Mouse (Mus musculus): ENCODE measurements around the gene Lrrc1.

Lrrc1 gene

GRCm38 (mm10) chr9:77420200-77420585 lies 124.5 kb downstream of the Lrrc1 start:
- DNase-seq: no peak

- DNase-seq: no peak
Observed at GRCm38 (mm10) chr9:77419501-77420199, 125.0 kb downstream of the Lrrc1 start.

DNA sequence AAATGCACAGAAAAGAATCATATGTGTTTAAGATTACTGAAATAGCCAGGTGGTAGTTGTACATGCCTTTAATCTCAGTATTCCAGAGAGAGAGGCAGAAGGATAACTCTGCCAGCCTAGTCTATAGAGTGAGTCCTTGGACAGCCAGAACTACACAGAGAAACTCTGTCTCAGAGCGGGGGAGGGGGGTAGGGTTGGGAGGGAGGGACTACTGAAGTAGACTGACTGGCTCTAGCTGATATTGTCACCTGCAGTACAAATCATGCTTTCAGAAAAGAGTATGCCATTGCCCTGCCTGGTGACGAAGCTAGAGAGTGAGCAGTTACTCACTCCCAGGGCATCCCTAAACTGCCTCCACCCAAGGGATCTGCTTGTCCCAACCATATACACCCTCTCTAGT lies 125.9 kb downstream of the Lrrc1 start:
- DNase-seq: no peak

DNA sequence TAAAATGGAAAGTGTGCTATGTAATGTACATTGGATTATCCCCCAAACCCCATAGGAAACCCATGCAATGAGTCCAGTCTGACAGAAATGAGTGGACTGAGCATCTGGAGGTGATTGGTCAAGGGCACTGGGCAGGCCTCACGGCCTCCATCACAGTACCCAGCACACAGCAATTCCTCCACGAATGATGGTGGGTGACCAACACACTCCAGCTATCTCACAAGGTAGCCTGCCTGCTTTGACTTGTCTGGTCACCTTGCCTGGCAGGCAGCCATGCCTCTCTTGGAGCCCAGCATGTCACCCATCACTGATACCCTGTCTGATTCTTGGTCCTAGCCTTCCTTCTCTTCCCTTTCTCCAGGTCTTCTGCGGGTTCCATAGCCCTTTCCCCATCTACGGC lies 128.2 kb downstream of the Lrrc1 start:
- no peak for DNase-seq

GRCm38 (mm10) chr9:77416002-77416401 lies 128.7 kb downstream of the Lrrc1 start:
- DNase-seq: no peak

DNA sequence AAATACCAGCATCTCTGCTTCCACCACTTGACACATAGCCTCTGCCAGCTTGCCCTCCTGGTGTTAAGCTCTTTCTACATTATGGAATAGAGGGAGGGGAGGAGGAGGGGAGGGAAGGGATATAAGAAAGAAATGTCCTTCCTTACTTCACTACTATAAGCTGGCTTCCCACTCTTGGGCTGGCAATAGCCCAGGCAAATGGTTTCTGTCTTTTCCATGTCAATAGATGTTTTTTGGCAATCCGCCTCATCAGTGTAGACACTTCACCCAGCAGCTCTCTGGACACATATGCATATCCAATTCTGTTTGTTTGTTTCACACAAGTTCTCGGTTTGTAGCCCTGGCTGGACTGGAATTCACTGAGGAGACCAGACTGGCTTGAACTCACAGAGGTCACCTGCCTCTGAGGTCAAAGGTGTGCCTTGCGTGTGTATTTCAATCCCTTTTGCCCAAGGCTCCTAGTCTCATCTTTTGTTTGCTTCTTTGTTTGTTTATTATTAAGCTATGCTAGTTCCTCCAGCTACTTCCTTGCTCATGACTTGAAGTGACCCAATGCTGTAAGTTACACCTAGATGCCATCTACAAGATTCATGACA lies 132.7 kb downstream of the Lrrc1 start:
- no peak for DNase-seq

GRCm38 (mm10) chr9:77410968-77411367 lies 133.7 kb downstream of the Lrrc1 start:
- DNase-seq: no peak

GRCm38 (mm10) chr9:77410524-77410923 lies 134.1 kb downstream of the Lrrc1 start:
- DNase-seq: no peak

GRCm38 (mm10) chr9:77408053-77408603 lies 136.5 kb downstream of the Lrrc1 start:
- DNase-seq: no peak

DNA sequence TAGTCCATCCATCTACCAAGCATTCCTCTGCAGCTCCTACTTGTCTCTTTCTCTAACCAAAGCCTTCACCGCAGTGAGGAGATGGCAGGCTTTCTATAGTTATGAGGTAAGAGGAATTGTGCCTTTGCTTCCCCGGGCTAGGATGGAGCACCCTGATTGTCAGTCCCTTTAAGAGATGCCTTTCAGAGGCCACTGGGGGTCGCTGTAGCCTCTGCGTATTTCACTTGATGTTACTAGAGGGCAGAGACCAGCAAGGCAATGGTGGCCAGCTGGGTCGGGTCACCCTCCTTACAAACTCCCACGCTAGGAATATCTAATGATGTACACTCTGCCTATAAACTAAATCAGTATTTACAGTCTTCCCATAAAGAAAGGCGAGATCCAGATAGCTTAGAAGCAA lies 137.8 kb downstream of the Lrrc1 start:
- DNase-seq: peak; percentile 52

DNA sequence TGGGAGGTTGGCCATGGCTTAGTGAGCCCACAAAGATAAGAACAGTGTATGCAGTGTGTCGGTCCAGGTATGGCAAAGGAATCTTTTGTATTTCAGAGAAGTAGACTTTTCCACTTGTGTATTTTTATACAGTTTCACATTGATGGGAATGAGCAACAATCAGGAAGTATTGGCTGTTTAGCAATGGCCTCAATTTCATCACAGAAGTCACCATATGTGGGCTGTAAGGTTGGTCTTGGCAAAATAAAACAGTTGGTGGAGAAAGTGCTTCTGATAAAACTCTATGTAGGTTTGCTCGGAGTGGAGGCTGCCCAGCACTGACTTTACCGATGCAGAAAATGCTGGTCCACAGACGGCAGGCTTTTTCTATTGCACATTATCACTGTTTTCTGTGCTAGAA lies 140.2 kb downstream of the Lrrc1 start:
- no peak for DNase-seq

DNA sequence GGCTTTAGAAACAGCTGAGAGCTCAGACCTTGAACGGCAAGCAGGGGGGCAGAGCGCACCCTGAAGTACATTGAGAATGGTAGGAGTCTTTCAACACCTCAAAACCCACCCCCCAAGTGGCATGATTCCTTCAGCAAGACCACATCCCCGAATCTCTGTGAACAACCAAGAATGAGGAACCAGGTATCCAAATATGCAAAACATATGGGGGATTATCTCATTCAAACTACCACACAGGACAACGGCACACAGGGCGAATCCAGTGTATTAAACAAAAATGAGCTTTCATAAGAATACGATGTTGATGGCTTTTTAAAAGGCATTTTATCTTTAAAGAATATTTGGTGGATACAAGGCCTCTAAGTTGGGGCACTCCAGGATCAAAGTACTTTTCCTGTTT lies 140.7 kb downstream of the Lrrc1 start:
- no peak for DNase-seq

GRCm38 (mm10) chr9:77402971-77403370 lies 141.7 kb downstream of the Lrrc1 start:
- peak; percentile 53 for DNase-seq

- DNase-seq: no peak
Observed at GRCm38 (mm10) chr9:77399801-77400200, 144.9 kb downstream of the Lrrc1 start.

DNA sequence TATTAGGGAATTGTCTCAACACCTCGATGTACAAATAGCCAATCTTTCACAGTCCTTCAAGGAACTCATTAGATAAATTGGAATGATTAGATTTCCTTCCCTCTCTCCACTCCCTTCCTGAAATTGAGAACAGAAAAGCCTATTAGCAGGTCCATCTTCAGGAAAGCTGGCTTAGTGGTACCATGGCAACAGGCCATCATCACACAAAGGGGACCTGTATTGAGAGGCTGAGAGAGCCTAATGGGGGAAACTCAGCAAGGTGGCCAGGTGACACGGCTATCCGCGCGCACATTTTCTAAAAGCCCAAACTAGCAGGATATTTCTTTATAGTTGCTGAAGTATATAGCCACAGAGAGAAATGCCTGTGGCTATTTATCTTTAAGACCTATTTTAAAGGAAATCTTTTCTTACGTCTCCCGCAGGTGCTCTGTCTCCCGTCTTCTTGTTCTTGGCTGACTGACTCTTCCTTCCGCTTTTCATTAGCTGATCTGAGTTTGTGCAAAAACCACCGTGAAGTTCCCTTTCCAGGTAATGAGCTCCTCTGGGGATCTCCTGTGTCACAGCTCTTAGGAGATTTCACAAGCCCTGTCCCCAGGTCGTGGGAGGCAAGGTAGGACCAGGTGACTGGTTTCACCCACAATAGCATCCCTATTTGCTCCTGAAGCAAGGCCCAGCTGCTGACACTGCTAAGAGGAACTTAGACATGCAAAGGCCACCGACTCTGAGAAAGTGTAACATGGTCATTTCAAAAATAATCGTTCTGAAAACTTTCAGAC lies 145.6 kb downstream of the Lrrc1 start:
- DNase-seq: peak; percentile 79

DNA sequence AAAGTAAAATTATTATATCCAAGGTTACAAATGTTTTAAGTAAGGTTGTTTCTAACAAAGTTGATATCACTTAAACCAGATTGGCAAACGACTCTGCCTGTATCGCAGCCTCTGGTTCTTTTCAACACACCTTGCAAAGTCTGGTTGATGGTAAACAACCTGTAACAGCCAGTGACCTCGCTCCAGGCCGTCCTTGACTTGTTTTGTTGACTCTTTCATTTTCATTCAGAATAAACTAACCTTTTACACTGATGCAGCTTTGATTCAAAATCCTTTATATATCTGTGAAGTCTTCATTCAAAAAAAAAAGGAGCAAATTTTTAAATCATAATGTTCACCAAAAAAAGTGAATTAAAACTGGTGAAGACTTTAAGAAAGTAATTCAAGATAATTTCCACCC lies 147.6 kb downstream of the Lrrc1 start:
- no peak for DNase-seq

GRCm38 (mm10) chr9:77391248-77391647 lies 153.4 kb downstream of the Lrrc1 start:
- no peak for DNase-seq

- DNase-seq: no peak
Observed at GRCm38 (mm10) chr9:77388956-77389355, 155.7 kb downstream of the Lrrc1 start.

DNA sequence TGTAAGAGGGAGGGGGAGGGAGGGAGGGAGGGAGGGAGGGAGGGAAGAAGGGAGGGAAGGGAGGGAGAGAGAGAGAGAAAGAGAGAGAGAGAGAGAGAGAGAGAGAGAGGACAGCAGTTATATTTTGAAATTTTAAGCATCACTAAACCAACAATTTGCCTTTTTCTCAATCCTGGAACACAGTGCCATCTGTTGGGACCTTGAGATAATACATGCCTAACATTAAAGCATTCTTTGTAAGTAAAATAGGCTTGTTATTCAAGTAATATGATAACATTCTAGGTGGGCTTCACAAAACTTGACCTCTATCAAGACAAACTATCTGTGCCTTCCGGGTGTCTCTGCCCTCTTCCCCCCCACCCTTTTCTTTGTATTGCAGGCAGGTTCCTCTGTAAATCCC lies 157.9 kb downstream of the Lrrc1 start:
- peak; percentile 55 for DNase-seq

DNA sequence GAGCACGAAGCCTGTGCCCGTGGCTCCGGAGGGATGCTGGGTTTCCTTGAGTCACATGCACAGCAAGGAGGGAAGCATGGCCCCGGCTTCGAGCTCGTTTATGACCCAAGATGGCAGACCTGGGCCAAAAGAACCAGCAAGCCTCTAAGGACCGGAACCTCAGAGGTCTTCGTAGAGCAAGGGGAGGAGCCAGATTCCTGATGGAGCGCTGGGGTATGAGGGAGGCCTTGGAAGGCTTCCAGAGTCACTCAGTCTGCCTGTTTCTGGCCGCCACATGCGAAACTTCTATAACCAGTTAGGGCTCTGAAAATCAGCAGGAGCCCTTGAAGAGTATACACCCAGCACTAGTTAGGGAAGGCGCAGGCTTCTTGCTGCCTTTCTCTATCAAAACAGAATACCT lies 159.1 kb downstream of the Lrrc1 start:
- DNase-seq: no peak

DNA sequence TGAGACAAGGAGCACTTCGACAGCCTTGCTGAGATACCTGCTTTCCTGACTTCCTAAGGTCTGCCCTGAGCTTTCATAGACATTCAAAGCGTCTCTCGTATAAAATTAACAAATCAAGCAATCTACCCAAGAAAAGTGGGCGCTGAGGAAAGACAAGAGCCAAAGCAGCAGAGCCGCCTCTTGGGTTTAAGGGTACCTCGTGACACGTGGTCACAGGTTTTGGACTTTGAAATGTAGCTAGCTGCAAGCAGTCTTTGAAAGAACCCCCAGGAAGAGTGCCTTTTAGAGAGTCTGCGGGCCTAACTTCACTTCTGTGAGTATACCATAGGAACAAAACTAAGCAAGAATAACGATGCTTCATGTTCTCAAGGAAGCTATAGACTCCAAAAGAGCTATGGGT lies 160.0 kb downstream of the Lrrc1 start:
- DNase-seq: no peak

DNA sequence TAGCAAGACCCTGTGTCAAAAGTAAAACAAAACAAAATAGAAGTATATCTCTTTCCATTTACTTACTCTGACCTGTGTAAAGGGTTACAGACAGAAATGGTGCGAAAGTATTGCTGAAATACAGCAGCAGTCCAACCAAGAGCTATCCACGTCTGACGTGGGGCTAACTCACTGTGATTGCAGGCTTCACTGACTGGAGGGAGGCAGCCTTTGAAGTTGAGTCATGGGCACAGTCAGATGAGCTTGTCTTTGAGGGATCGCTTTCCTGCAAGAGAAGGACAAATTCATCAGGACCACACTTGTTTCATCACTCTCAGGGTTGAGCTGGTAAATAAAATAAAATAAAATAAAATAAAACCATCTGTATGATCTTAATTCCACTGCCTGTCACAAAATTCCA lies 160.7 kb downstream of the Lrrc1 start:
- no peak for DNase-seq

DNA sequence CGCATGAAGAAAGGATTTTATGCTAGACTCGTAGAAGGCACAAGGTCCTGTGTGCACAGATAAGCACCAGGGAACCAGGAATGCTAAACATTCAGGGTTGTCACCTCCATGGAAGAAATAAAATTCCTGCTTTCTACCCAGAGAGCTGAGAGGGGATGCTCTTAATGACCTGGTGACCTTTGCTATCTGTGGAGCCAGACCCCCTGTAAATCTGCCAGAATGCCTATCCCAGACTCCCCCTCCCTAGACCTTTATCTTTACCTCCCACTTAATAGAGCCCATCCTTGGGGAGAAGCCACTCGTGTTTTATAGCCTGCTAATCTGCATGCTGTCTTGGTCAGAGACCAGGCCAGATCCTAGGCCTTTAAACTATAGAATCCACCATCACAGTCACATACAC lies 162.2 kb downstream of the Lrrc1 start:
- DNase-seq: no peak

- DNase-seq: peak; percentile 69
Observed at GRCm38 (mm10) chr9:77381565-77381964, 163.1 kb downstream of the Lrrc1 start.

Data from retina, postnatal 1 day (tissue).